8 mouse cellular contexts compared by ENCODE assay signal in the genomic region with DNA sequence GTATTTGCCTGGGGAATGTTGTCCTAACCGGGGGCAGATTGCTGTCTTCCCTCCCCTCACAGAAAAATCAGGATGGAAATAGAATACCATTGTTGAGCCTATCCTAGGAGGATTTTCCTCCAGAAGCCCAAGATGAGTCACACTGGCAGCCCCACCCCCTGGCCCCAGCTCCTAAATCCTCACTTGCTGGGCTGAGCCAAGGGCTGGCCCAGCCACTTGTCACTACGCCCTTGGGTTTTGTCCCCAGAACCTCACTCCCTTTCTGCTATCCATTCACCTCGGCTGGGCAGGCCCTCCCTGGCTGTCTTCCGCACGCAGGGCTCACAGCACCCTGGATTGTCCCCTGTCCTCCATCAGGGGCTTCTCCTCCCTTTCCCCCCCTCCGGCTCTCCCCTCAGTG. TPM values are rescaled to one million over a fixed set of nuclear protein-coding genes. Genes with fewer than 3 reads are reported as not detected.
DNase-seq lines count a peak whose midpoint lies in the region; ATAC-seq lines count a peak whose summit lies in the region.

No protein-coding gene starts in this region.

- no peaks in the 10 kb centered on the region for H3K9me3 ChIP-seq in heart, embryonic 11.5 days (replicated peaks; ENCODE audit: control insufficient read depth, low read length)
- H3K9me3 ChIP-seq in limb, embryonic 11.5 days (ENCODE audit: control insufficient read depth, low read length): no peaks in the 10 kb centered on the region

- H3K27ac ChIP-seq in heart, embryonic 11.5 days (ENCODE audit: low read depth, low read length): peak overlapping the region; percentile 51
- H3K27ac ChIP-seq in limb, embryonic 11.5 days (replicated peaks; ENCODE audit: low read depth, low read length): no peak overlapping the region

- peak; percentile 47; the same call in 1 of the 2 replicates for ATAC-seq in heart, embryonic 11.5 days (replicated peaks; ENCODE audit: insufficient number of reproducible peaks, low FRiP score, low TSS enrichment)
- no peak for ATAC-seq in limb, embryonic 11.5 days (ENCODE audit: insufficient number of reproducible peaks, low FRiP score, low TSS enrichment, low read depth)

- peak overlapping the region; percentile 23; the same call in 1 of the 2 replicates for H3K4me2 ChIP-seq in heart, embryonic 11.5 days
- no peak overlapping the region for H3K4me2 ChIP-seq in limb, embryonic 11.5 days (ENCODE audit: low read depth, severe bottlenecking)

- H3K4me3 ChIP-seq in heart, embryonic 11.5 days (ENCODE audit: low read depth, low read length): no peak overlapping the region
- H3K4me3 ChIP-seq in limb, embryonic 11.5 days (ENCODE audit: low read depth, low read length): no peak overlapping the region

- DNase-seq in retina, adult 2 months (ENCODE audit: low read depth, low spot score): peak; percentile 62
- no peak for DNase-seq in retina, embryonic 14.5 days (ENCODE audit: low spot score)
- peak; percentile 43 for DNase-seq in cerebellum, adult 9-11 months
- no peak for DNase-seq in limb, embryonic 11.5 days (ENCODE audit: low spot score)
- peak; percentile 47 for DNase-seq in ovary, postnatal 36 days (ENCODE audit: low spot score)
- DNase-seq in layer of hippocampus, adult 9-11 months: no peak
- DNase-seq in embryo, embryonic 9.5 days (ENCODE audit: extremely low spot score): no peak

- peaks cover 26% of the 10 kb centered on the region for H3K4me1 ChIP-seq in heart, embryonic 11.5 days (ENCODE audit: control insufficient read depth, insufficient read depth, low read length)
- H3K4me1 ChIP-seq in limb, embryonic 11.5 days (ENCODE audit: control insufficient read depth, insufficient read depth, low read length): peaks cover 48% of the 10 kb centered on the region

- 25% methylated on average over 6 of the region's 6 CpGs for WGBS in heart, embryonic 11.5 days (ENCODE audit: insufficient replicate concordance)
- 52% methylated on average over 6 of the region's 6 CpGs for WGBS in limb, embryonic 11.5 days

- no peaks in the 10 kb centered on the region for H3K27me3 ChIP-seq in heart, embryonic 11.5 days (ENCODE audit: control insufficient read depth, insufficient read depth, low read length)
- no peaks in the 10 kb centered on the region for H3K27me3 ChIP-seq in limb, embryonic 11.5 days (ENCODE audit: control insufficient read depth, insufficient read depth, low read length)

- H3K9ac ChIP-seq in heart, embryonic 11.5 days (ENCODE audit: low read depth, low read length): peak overlapping the region; percentile 61; the same call in 1 of the 2 replicates
- 0 out of 2 replicates have a peak overlapping the region, but pooled peaks have one; percentile 1 for H3K9ac ChIP-seq in limb, embryonic 11.5 days (ENCODE audit: low read length)

- H3K36me3 ChIP-seq in heart, embryonic 11.5 days (ENCODE audit: control insufficient read depth, insufficient read depth, low read length): no peaks in the 10 kb centered on the region
- no peaks in the 10 kb centered on the region for H3K36me3 ChIP-seq in limb, embryonic 11.5 days (ENCODE audit: control insufficient read depth, insufficient read depth, low read length)

RNA-seq across cellular contexts. Expression of a gene that starts 23.3 kb away (rescaled TPM):
- polyA plus RNA-seq in heart, embryonic 11.5 days (2014; fragmentation: Nextera tagmentation; extraction: Ambion mirVana): 19.8 and 22.0 TPM in 2 replicates
- polyA plus RNA-seq in limb, embryonic 11.5 days (2014; fragmentation: Nextera tagmentation; extraction: Ambion mirVana): 63.4 and 67.4 TPM in 2 replicates

Comparison
In these comparisons a context has a peak if more than half of its experiments do, and no peak if none do; other contexts are left out.
1. DNase-seq: peak in retina, adult 2 months (single experiment), cerebellum, adult 9-11 months (single experiment) and ovary, postnatal 36 days (single experiment); none in retina, embryonic 14.5 days (single experiment), limb, embryonic 11.5 days (single experiment), layer of hippocampus, adult 9-11 months (single experiment) and embryo, embryonic 9.5 days (single experiment).